Mouse (Mus musculus): ENCODE results near the gene Slc24a5. TPM values are rescaled to one million over a fixed set of nuclear protein-coding genes. Genes with fewer than 3 reads are reported as not detected.

Gene Slc24a5
- polyA plus RNA-seq (2015; fragmentation: Nextera tagmentation; extraction: Ambion mirVana) = 0.38 and 0.79 TPM in 2 replicates

GRCm38 (mm10) chr2:125067894-125068293 lies at the start of gene Slc24a5:
Gene Slc24a5 (plus strand): TSS chr2:125068124.

GRCm38 (mm10) chr2:125123477-125123852 lies 55.5 kb downstream of the Slc24a5 start, which contains the start of gene Myef2:
Gene Myef2 (minus strand): TSS chr2:125123661.

GRCm38 (mm10) chr2:125135903-125136811 lies 68.2 kb downstream of the Slc24a5 start, which contains the start of gene Ctxn2:
Gene Ctxn2 (plus strand): TSS chr2:125136692.

Other genes with a start within 250 kb of the Slc24a5 start
- 22.9 and 23.4 TPM in 2 replicates for gene Myef2, start 55.5 kb downstream of the Slc24a5 start, polyA plus RNA-seq (2015; fragmentation: Nextera tagmentation; extraction: Ambion mirVana)
- not detected in 2 replicates for gene Ctxn2, start 68.6 kb downstream of the Slc24a5 start, polyA plus RNA-seq (2015; fragmentation: Nextera tagmentation; extraction: Ambion mirVana)
- gene Slc12a1, start 84.4 kb downstream of the Slc24a5 start, polyA plus RNA-seq (2015; fragmentation: Nextera tagmentation; extraction: Ambion mirVana) = not detected in 2 replicates
- gene Dut, start 179.1 kb downstream of the Slc24a5 start, polyA plus RNA-seq (2015; fragmentation: Nextera tagmentation; extraction: Ambion mirVana) = 31.8 and 40.3 TPM in 2 replicates

All from skeletal muscle tissue, postnatal 0 days (tissue).